Mouse (Mus musculus): ENCODE measurements around the gene Ace2.

GRCm38 (mm10) chrX:164139032-164139431 lies at the start of gene Ace2:
- no peak for TF ChIP-seq CTCF (IDR thresholded peaks at IDR 0.05; ENCODE audit: control insufficient read depth, insufficient read depth, insufficient read length)
- no peak for TF ChIP-seq USF1 (IDR thresholded peaks at IDR 0.05; ENCODE audit: low read depth)
- TF ChIP-seq MYOD1 (IDR thresholded peaks at IDR 0.05; ENCODE audit: control insufficient read depth, insufficient read length, low read depth) = no peak
- no peak for TF ChIP-seq CEBPB (IDR thresholded peaks at IDR 0.05; ENCODE audit: low read depth)
- no peak for TF ChIP-seq MYOG (IDR thresholded peaks at IDR 0.05; ENCODE audit: control insufficient read depth, extremely low read depth, insufficient read length)
